In the genomic region with DNA sequence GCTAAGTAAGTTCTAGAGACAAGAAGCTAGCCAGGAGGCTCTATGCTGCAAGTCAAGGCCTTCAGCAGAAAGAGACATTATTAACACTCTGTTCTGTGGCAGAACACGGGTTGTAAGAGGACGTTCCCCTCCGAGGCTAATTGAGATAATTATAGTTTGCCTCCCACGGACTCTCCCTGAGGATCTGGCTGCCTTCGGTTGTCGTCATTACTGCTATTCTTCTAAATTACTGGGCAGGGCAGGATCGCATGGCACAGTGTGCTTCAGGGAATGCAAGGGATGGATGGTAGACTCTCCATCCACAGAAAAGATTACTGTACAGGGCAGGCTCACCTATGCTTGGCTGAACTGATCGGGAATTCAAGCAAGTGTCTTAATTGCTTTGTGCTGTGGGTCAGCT, we compare ENCODE assay signal across 29 mouse cellular contexts.
DNase-seq lines count a peak whose midpoint lies in the region; ATAC-seq and TF ChIP-seq lines count a peak whose summit lies in the region.
"Had no signal": no experiment of that assay in that cellular context is flagged by ENCODE, and none has a peak within 500 bp of the region (broad histone marks: within the 10 kb centered on the region; RNA-seq: fewer than 3 reads in every experiment).

No protein-coding gene starts in this region.

- POLR2A ChIA-PET in Patski (lab: Charles Lee), result no interaction called here

- WGBS in kidney, embryonic 16.5 days, result 22% methylated on average over 8 of the region's 8 CpGs
- 18% methylated on average over 8 of the region's 8 CpGs for WGBS in kidney, embryonic 15.5 days
- 14% methylated on average over 8 of the region's 8 CpGs for WGBS in embryonic facial prominence, embryonic 15.5 days

- H3K9ac ChIP-seq in kidney, embryonic 16.5 days (replicated peaks; ENCODE audit: low read length), result no peak overlapping the region
- no peak overlapping the region for H3K9ac ChIP-seq in kidney, embryonic 15.5 days
- no peak overlapping the region for H3K9ac ChIP-seq in embryonic facial prominence, embryonic 15.5 days
- H3K9ac ChIP-seq: heart, embryonic 13.5 days; limb, embryonic 15.5 days; liver, embryonic 15.5 days; lung, embryonic 15.5 days; stomach, embryonic 15.5 days had no signal

- H3K4me3 ChIP-seq in kidney, embryonic 16.5 days (ENCODE audit: low read length), result no peak overlapping the region
- no peak overlapping the region for H3K4me3 ChIP-seq in kidney, embryonic 15.5 days (replicated peaks)
- H3K4me3 ChIP-seq in embryonic facial prominence, embryonic 15.5 days (replicated peaks), result no peak overlapping the region
- H3K4me3 ChIP-seq: erythroblast, embryonic 14.5 days; heart, embryonic 13.5 days; left cerebral cortex, adult 2 months; limb, embryonic 15.5 days; liver, embryonic 15.5 days; lung, embryonic 15.5 days; stomach, embryonic 15.5 days had no signal

- in situ Hi-C loops in Patski (cut with MboI; ENCODE audit: low pct_unique_long_range_greater_than_20kb), result no loop called here

- no peaks in the 10 kb centered on the region for H3K9me3 ChIP-seq in kidney, embryonic 16.5 days (ENCODE audit: low read length)
- H3K9me3 ChIP-seq in kidney, embryonic 15.5 days (replicated peaks), result no peaks in the 10 kb centered on the region
- H3K9me3 ChIP-seq in embryonic facial prominence, embryonic 15.5 days (replicated peaks), result no peaks in the 10 kb centered on the region
- H3K9me3 ChIP-seq: heart, embryonic 13.5 days; limb, embryonic 15.5 days; liver, embryonic 15.5 days; lung, embryonic 15.5 days; stomach, embryonic 15.5 days had no signal

- H3K4me1 ChIP-seq in kidney, embryonic 16.5 days (ENCODE audit: insufficient read depth, low read length), result peaks cover 4% of the 10 kb centered on the region
- 0 out of 2 replicates have a peak, but pooled peaks cover 4% of the 10 kb centered on the region for H3K4me1 ChIP-seq in kidney, embryonic 15.5 days
- H3K4me1 ChIP-seq in embryonic facial prominence, embryonic 15.5 days, result peaks cover 10% of the 10 kb centered on the region; the same call in 1 of the 2 replicates
- H3K4me1 ChIP-seq: heart, embryonic 13.5 days; limb, embryonic 15.5 days; liver, embryonic 15.5 days; lung, embryonic 15.5 days; stomach, embryonic 15.5 days had no signal

- no peak for DNase-seq in Patski (ENCODE audit: low read depth, low spot score)
- DNase-seq in gonadal fat pad, adult 2 months (ENCODE audit: low read depth), result peak; percentile 63
- no peak for DNase-seq in urinary bladder, adult 18-20 months (ENCODE audit: low spot score in 2 of 2)
- DNase-seq in cerebellum, postnatal 25 days, result no peak
- DNase-seq: adrenal gland, adult 8-10 months; B cell, adult 2 months; cerebellum, adult 8-10 months; gastrocnemius, postnatal 10 days; heart, adult 18-20 months; heart, postnatal 14 days; kidney, adult 9 months; layer of hippocampus, adult 9-11 months; left cerebral cortex, postnatal 4 days had no signal

- no peaks in the 10 kb centered on the region for H3K27me3 ChIP-seq in kidney, embryonic 16.5 days (ENCODE audit: insufficient read depth, low read length)
- no peaks in the 10 kb centered on the region for H3K27me3 ChIP-seq in kidney, embryonic 15.5 days
- no peaks in the 10 kb centered on the region for H3K27me3 ChIP-seq in Patski
- H3K27me3 ChIP-seq in embryonic facial prominence, embryonic 15.5 days, result no peaks in the 10 kb centered on the region
- H3K27me3 ChIP-seq: CH12.LX; heart, embryonic 13.5 days; limb, embryonic 15.5 days; liver, embryonic 15.5 days; lung, embryonic 15.5 days; stomach, embryonic 15.5 days had no signal

- H3K4me2 ChIP-seq in kidney, embryonic 16.5 days (replicated peaks; ENCODE audit: low read depth, low read length), result no peak overlapping the region
- no peak overlapping the region for H3K4me2 ChIP-seq in kidney, embryonic 15.5 days
- H3K4me2 ChIP-seq in embryonic facial prominence, embryonic 15.5 days (replicated peaks), result no peak overlapping the region
- H3K4me2 ChIP-seq: heart, embryonic 13.5 days; limb, embryonic 15.5 days; liver, embryonic 15.5 days; lung, embryonic 15.5 days; stomach, embryonic 15.5 days had no signal

- peak; percentile 61; the same call in 1 of the 2 replicates for ATAC-seq in kidney, embryonic 16.5 days (ENCODE audit: low FRiP score, low TSS enrichment)
- ATAC-seq in kidney, embryonic 15.5 days (replicated peaks; ENCODE audit: low FRiP score), result no peak
- ATAC-seq in Patski, result peak; percentile 59
- peak; percentile 80 for ATAC-seq in embryonic facial prominence, embryonic 15.5 days (ENCODE audit: insufficient number of reproducible peaks, low FRiP score, low TSS enrichment, low read depth)
- ATAC-seq: activated CD4-positive, CD25-positive, alpha-beta regulatory T cell, adult 4 months; hindbrain, postnatal 0 days; intestine, embryonic 16.5 days; midbrain, embryonic 16.5 days had no signal

- CTCF ChIA-PET in Patski (lab: Charles Lee), result interaction anchor here (1.7 to 1.8 kb wide), 2 partner anchors 14 to 110 kb away, joined by 4 read pairs; no protein-coding TSS in a partner anchor

- no peak for TF ChIP-seq CTCF in Patski (IDR thresholded peaks at IDR 0.05)

- no peak overlapping the region for H3K27ac ChIP-seq in kidney, embryonic 16.5 days (ENCODE audit: low read length)
- no peak overlapping the region for H3K27ac ChIP-seq in kidney, embryonic 15.5 days
- H3K27ac ChIP-seq in embryonic facial prominence, embryonic 15.5 days (replicated peaks), result no peak overlapping the region
- H3K27ac ChIP-seq: heart, embryonic 13.5 days; hindbrain, postnatal 0 days; left cerebral cortex, adult 2 months; limb, embryonic 15.5 days; liver, embryonic 15.5 days; lung, embryonic 15.5 days; stomach, embryonic 15.5 days had no signal

- H3K36me3 ChIP-seq in kidney, embryonic 16.5 days (ENCODE audit: insufficient read depth, low read length), result no peaks in the 10 kb centered on the region
- no peaks in the 10 kb centered on the region for H3K36me3 ChIP-seq in kidney, embryonic 15.5 days
- H3K36me3 ChIP-seq in embryonic facial prominence, embryonic 15.5 days, result no peaks in the 10 kb centered on the region
- H3K36me3 ChIP-seq: G1E; heart, embryonic 13.5 days; limb, embryonic 15.5 days; liver, embryonic 15.5 days; lung, embryonic 15.5 days; stomach, embryonic 15.5 days had no signal
